Mouse (Mus musculus) frontal cortex, adult 2 months (tissue): ENCODE data around the gene Ccer1. TPM values are rescaled to one million over a fixed set of nuclear protein-coding genes. Genes with fewer than 3 reads are reported as not detected.
"Not testable (repeated sequence)": the region's sequence is repeated elsewhere in the genome, so short reads cannot be mapped to it uniquely, and the experiment has no call there.

Experiments
- DNase-seq, 2 experiments: peaks; one replicate each; pipeline ENCODE4 v3.0.0; 2022; ENCODE audit warnings: low spot score in 1 of 2; ENCODE audit errors: extremely low spot score in 1 of 2
- polyA plus RNA-seq: library from polyadenylated mRNA; depleted of rRNA; stranded (reverse); fragments of >200 nt; gene quantifications from 2 replicates; pipeline ENCODE4 v1.2.3, GENCODE M21; 2012; rRNA removed

The Ccer1 gene
- polyA plus RNA-seq = not detected in 2 replicates

GRCm38 (mm10) chr10:97692913-97693312 lies at the start of gene Ccer1:
Ccer1 (plus strand) TSS chr10:97693059.
- no peak for DNase-seq

- DNase-seq = no peak
Observed at GRCm38 (mm10) chr10:97643768-97644167, 49.1 kb upstream of the Ccer1 start, which contains the start of gene Epyc. Epyc (plus strand) TSS chr10:97644068.

GRCm38 (mm10) chr10:97650334-97650733 lies 42.5 kb upstream of the Ccer1 start:
- no peak for DNase-seq

- DNase-seq = no peak
Observed at GRCm38 (mm10) chr10:97659489-97659888, 33.4 kb upstream of the Ccer1 start.

- DNase-seq = no peak
Observed at GRCm38 (mm10) chr10:97668656-97669055, 24.2 kb upstream of the Ccer1 start.

- peak in 1 of 2 experiments; percentile 47 for DNase-seq
Observed at GRCm38 (mm10) chr10:97670202-97670601, 22.7 kb upstream of the Ccer1 start.

GRCm38 (mm10) chr10:97673239-97673638 lies 19.6 kb upstream of the Ccer1 start:
- DNase-seq = no peak

GRCm38 (mm10) chr10:97682981-97683380 lies 9.9 kb upstream of the Ccer1 start:
- no peak for DNase-seq

GRCm38 (mm10) chr10:97687198-97687597 lies 5.7 kb upstream of the Ccer1 start:
- no peak for DNase-seq

GRCm38 (mm10) chr10:97689425-97689824 lies 3.4 kb upstream of the Ccer1 start:
- peak in 1 of 2 experiments; percentile 51 for DNase-seq

GRCm38 (mm10) chr10:97693398-97694135 lies 708 bp downstream of the Ccer1 start:
- DNase-seq = no peak

GRCm38 (mm10) chr10:97702321-97702720 lies 9.5 kb downstream of the Ccer1 start:
- no peak for DNase-seq

GRCm38 (mm10) chr10:97704562-97704961 lies 11.7 kb downstream of the Ccer1 start:
- peak in 1 of 2 experiments; percentile 48 for DNase-seq

- DNase-seq = peak in 1 of 2 experiments; percentile 66
Observed at GRCm38 (mm10) chr10:97712687-97713086, 19.8 kb downstream of the Ccer1 start.

- DNase-seq = no peak
Observed at GRCm38 (mm10) chr10:97714584-97714983, 21.7 kb downstream of the Ccer1 start.

- no peak for DNase-seq
Observed at GRCm38 (mm10) chr10:97715289-97715906, 22.5 kb downstream of the Ccer1 start.

- DNase-seq = peak in 1 of 2 experiments; percentile 51
Observed at GRCm38 (mm10) chr10:97717233-97717632, 24.4 kb downstream of the Ccer1 start.

- DNase-seq = peak in 1 of 2 experiments; percentile 57
Observed at GRCm38 (mm10) chr10:97718021-97718420, 25.2 kb downstream of the Ccer1 start.

GRCm38 (mm10) chr10:97720625-97721024 lies 27.8 kb downstream of the Ccer1 start:
- DNase-seq = no peak

GRCm38 (mm10) chr10:97722709-97723108 lies 29.9 kb downstream of the Ccer1 start:
- no peak for DNase-seq

- no peak for DNase-seq
Observed at GRCm38 (mm10) chr10:97725929-97726328, 33.1 kb downstream of the Ccer1 start.

- not testable (repeated sequence) for DNase-seq
Observed at GRCm38 (mm10) chr10:97726655-97727054, 33.8 kb downstream of the Ccer1 start, which contains the start of gene C030005K15Rik. C030005K15Rik (minus strand) TSS chr10:97726755.
